Mouse (Mus musculus): ENCODE measurements around the gene Mypn.

- peak; percentile 71 for TF ChIP-seq CTCF (IDR thresholded peaks at IDR 0.05; ENCODE audit: low read depth)
- TF ChIP-seq EP300 (IDR thresholded peaks at IDR 0.05; ENCODE audit: low read depth) = no peak
Observed at GRCm38 (mm10) chr10:63153563-63153962, 50.2 kb downstream of the Mypn start.
